Mouse (Mus musculus) cortical plate, adult 2 months (tissue): ENCODE measurements around the gene Abhd6.

Source experiments
- CTCF ChIP-seq: fragments of 200-500 bp; IDR thresholded peaks from 2 replicates; pipeline ENCODE4 v1.5.1; 2011; ENCODE audit warnings: mild to moderate bottlenecking, control low read depth, low read length; ENCODE audit not compliant: insufficient read depth; ENCODE audit errors: extremely low read depth
- POLR2A ChIP-seq: fragments of 200-500 bp; IDR thresholded peaks from 2 replicates; pipeline ENCODE4 v1.6.1; 2011; ENCODE audit warnings: mild to moderate bottlenecking, low read length, control low read depth; ENCODE audit not compliant: insufficient read depth; ENCODE audit errors: extremely low read depth

DNA sequence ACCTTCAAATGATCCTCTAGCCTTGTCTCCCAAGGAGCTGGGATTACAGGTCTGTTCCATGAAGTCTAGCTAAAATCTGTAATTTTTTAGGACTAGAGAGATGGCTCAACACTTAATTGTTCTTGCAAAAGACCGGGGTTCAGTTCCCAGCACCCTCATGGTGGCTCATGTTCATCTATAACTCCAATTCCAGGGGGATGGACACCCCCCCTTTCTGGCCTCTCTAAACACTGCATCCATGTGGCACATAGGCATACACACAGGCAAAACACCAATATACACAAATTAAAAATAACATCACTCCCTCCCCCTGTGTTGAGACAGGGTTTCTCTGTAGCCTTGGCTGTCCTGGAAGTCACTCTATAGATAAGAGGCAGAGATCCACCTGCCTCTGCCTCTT is 17.3 kb downstream of the Abhd6 start:
- TF ChIP-seq CTCF (no peak), POLR2A (no peak)
